Mouse (Mus musculus) kidney, postnatal 0 days (tissue): Measurements from ENCODE around the gene Rab21. TPM values are rescaled to one million over a fixed set of nuclear protein-coding genes. Genes with fewer than 3 reads are reported as not detected.
A peak's percentile ranks its signal among the peaks of the same experiment; 100 is the strongest.

Experiments used
- ATAC-seq: fragments of 200-750 bp; cut with Nextera tagmentation; replicated peaks from 2 replicates; pipeline ENCODE4 v1.8.0; 2017; ENCODE audit warnings: low read depth, moderate number of reproducible peaks, moderate TSS enrichment, moderate library complexity; ENCODE audit not compliant: low FRiP score
- DNase-seq: peaks from one replicate; pipeline ENCODE4 v3.0.0-alpha.2; 2016; ENCODE audit warnings: low spot score
- H3K27ac ChIP-seq: fragments of 300-500 bp; sonication (generic); 2 replicates; pipeline ENCODE4 v1.5.1; 2014; ENCODE audit warnings: mild to moderate bottlenecking
- H3K27me3 ChIP-seq: fragments of 300-500 bp; sonication (generic); 2 replicates; pipeline ENCODE4 v1.6.1; 2014; ENCODE audit warnings: low read length, mixed read lengths; ENCODE audit not compliant: insufficient read depth
- H3K36me3 ChIP-seq: fragments of 300-500 bp; sonication (generic); 2 replicates; pipeline ENCODE4 v1.6.1; 2014; ENCODE audit warnings: low read length, mixed read lengths; ENCODE audit not compliant: insufficient read depth
- H3K4me1 ChIP-seq: fragments of 300-500 bp; sonication (generic); replicated peaks from 2 replicates; pipeline ENCODE4 v1.6.1; 2014; ENCODE audit warnings: antibody characterized with exemption, low read length, mixed read lengths; ENCODE audit not compliant: insufficient read depth
- H3K4me2 ChIP-seq: fragments of 300-500 bp; sonication (generic); 2 replicates; pipeline ENCODE4 v1.6.1; 2014; ENCODE audit warnings: mild to moderate bottlenecking, low read length, moderate library complexity, mixed read lengths
- H3K4me3 ChIP-seq: fragments of 300-500 bp; sonication (generic); replicated peaks from 2 replicates; pipeline ENCODE4 v1.5.1; 2014; ENCODE audit warnings: low read depth, low read length
- H3K9ac ChIP-seq: fragments of 300-500 bp; sonication (generic); 2 replicates; pipeline ENCODE4 v1.6.1; 2014; ENCODE audit warnings: low read depth, low read length
- H3K9me3 ChIP-seq: fragments of 300-500 bp; sonication (generic); replicated peaks from 2 replicates; pipeline ENCODE4 v1.6.1; 2016; ENCODE audit warnings: low read length, inconsistent platforms, mixed read lengths
- CTCF ChIP-seq: IDR thresholded peaks from 2 replicates; pipeline ENCODE4 v1.5.1; 2016; ENCODE audit warnings: antibody characterized with exemption, low read depth, mild to moderate bottlenecking, moderate library complexity
- WGBS: fragments of 180-500 bp; shearing (Covaris S2); extraction: QIAGEN DNeasy Blood & Tissue Kit; methylation state at CpG from one replicate; pipeline ENCODE4 v1.1.7; 2014; 5-methylcytosine and 5-hydroxymethylcytosine counted together
- polyA plus RNA-seq: library from polyadenylated mRNA; unstranded; fragments of >200 nt; fragmentation: Nextera tagmentation; extraction: Ambion mirVana; gene quantifications from 2 replicates; pipeline ENCODE4 v1.2.1, GENCODE M21; 2015

The Rab21 gene
- polyA plus RNA-seq, 1 experiment from 2014 or later, result 17.8 TPM

GRCm38 (mm10) chr10:115311263-115311965, 4.0 kb downstream of the Rab21 start:
- no peak for TF ChIP-seq CTCF
- Histone ChIP-seq H3K4me3 (no peak overlapping the region), H3K9ac (no peak overlapping the region), H3K27me3 (no peaks in the 10 kb centered on the region), H3K27ac (0 out of 2 replicates have a peak overlapping the region, but pooled peaks have one; percentile 31), H3K36me3 (no peaks in the 10 kb centered on the region), H3K9me3 (no peaks in the 10 kb centered on the region), H3K4me1 (peaks cover 19% of the 10 kb centered on the region; the same call in 1 of the 2 replicates), H3K4me2 (0 out of 2 replicates have a peak overlapping the region, but pooled peaks have one; percentile 8)
- 61% methylated on average over 14 of the region's 14 CpGs for WGBS
- DNase-seq (peak; percentile 70), ATAC-seq (no peak)

GRCm38 (mm10) chr10:115309191-115309590, 6.2 kb downstream of the Rab21 start:
- H3K36me3 ChIP-seq, result no peaks in the 10 kb centered on the region; the same call in 1 of the 2 replicates
- no peak for DNase-seq
- H3K4me1 ChIP-seq, result peaks cover 19% of the 10 kb centered on the region; the same call in 1 of the 2 replicates
- 91% methylated on average over 4 of the region's 4 CpGs for WGBS
- TF ChIP-seq CTCF, result no peak
- no peaks in the 10 kb centered on the region for H3K27me3 ChIP-seq
- H3K4me2 ChIP-seq, result no peak overlapping the region
- H3K9ac ChIP-seq, result no peak overlapping the region
- H3K27ac ChIP-seq, result peak overlapping the region; percentile 32; the same call in 1 of the 2 replicates
- H3K9me3 ChIP-seq, result no peaks in the 10 kb centered on the region
- no peak overlapping the region for H3K4me3 ChIP-seq
- ATAC-seq, result no peak

GRCm38 (mm10) chr10:115307331-115307875, 8.0 kb downstream of the Rab21 start:
- Histone ChIP-seq H3K4me1 (peaks cover 11% of the 10 kb centered on the region; the same call in 1 of the 2 replicates), H3K9ac (no peak overlapping the region), H3K36me3 (no peaks in the 10 kb centered on the region; the same call in 1 of the 2 replicates), H3K9me3 (no peaks in the 10 kb centered on the region), H3K4me2 (no peak overlapping the region), H3K4me3 (no peak overlapping the region), H3K27me3 (no peaks in the 10 kb centered on the region), H3K27ac (no peak overlapping the region)
- no peak for ATAC-seq
- 76% methylated on average over 7 of the region's 7 CpGs for WGBS
- no peak for TF ChIP-seq CTCF
- DNase-seq, result no peak

GRCm38 (mm10) chr10:115298683-115299082, 16.7 kb downstream of the Rab21 start:
- peaks cover 39% of the 10 kb centered on the region for H3K36me3 ChIP-seq
- no peak overlapping the region for H3K27ac ChIP-seq
- no peaks in the 10 kb centered on the region for H3K4me1 ChIP-seq
- no peak overlapping the region for H3K4me3 ChIP-seq
- no peak for TF ChIP-seq CTCF
- no peak overlapping the region for H3K9ac ChIP-seq
- no peak overlapping the region for H3K4me2 ChIP-seq
- no peak for ATAC-seq
- H3K9me3 ChIP-seq, result no peaks in the 10 kb centered on the region
- no peaks in the 10 kb centered on the region for H3K27me3 ChIP-seq
- no peak for DNase-seq
- whole genome bisulfite sequencing, result 91% methylated on average over 4 of the region's 4 CpGs

- Histone ChIP-seq H3K9me3 (no peaks in the 10 kb centered on the region), H3K27ac (no peak overlapping the region), H3K4me3 (no peak overlapping the region), H3K4me2 (no peak overlapping the region), H3K9ac (no peak overlapping the region), H3K27me3 (no peaks in the 10 kb centered on the region), H3K36me3 (peaks cover 46% of the 10 kb centered on the region), H3K4me1 (no peaks in the 10 kb centered on the region)
- ATAC-seq (no peak), DNase-seq (no peak)
- no peak for TF ChIP-seq CTCF
- WGBS, result 90% methylated on average over 5 of the region's 5 CpGs
Observed at GRCm38 (mm10) chr10:115297582-115297981, 17.8 kb downstream of the Rab21 start.

GRCm38 (mm10) chr10:115296401-115296935, 18.9 kb downstream of the Rab21 start:
- Histone ChIP-seq H3K4me1 (no peaks in the 10 kb centered on the region), H3K4me3 (no peak overlapping the region), H3K27me3 (no peaks in the 10 kb centered on the region), H3K9me3 (no peaks in the 10 kb centered on the region), H3K9ac (no peak overlapping the region), H3K27ac (no peak overlapping the region), H3K4me2 (no peak overlapping the region), H3K36me3 (peaks cover 46% of the 10 kb centered on the region)
- peak; percentile 35 for DNase-seq
- TF ChIP-seq CTCF, result peak; percentile 48
- WGBS, result 74% methylated on average over 9 of the region's 9 CpGs
- no peak for ATAC-seq
